Mouse (Mus musculus) spleen, postnatal 10 days (tissue): Measurements from ENCODE around the gene Gtf2h4.

Experiments
- DNase-seq, 2 experiments: peaks; one replicate each; pipeline ENCODE4 v3.0.0; 2021 to 2022; ENCODE audit warnings: low spot score in 2 of 2

The Gtf2h4 gene

GRCm38 (mm10) chr17:35697429-35697758 lies 23.9 kb upstream of the Gtf2h4 start:
- DNase-seq: no peak

GRCm38 (mm10) chr17:35696691-35697090 lies 23.2 kb upstream of the Gtf2h4 start:
- no peak for DNase-seq

GRCm38 (mm10) chr17:35695289-35695688 lies 21.8 kb upstream of the Gtf2h4 start:
- DNase-seq: peak in 1 of 2 experiments; percentile 59

GRCm38 (mm10) chr17:35693906-35694305 lies 20.4 kb upstream of the Gtf2h4 start:
- DNase-seq: no peak

- DNase-seq: no peak
Observed at GRCm38 (mm10) chr17:35692368-35692767, 18.8 kb upstream of the Gtf2h4 start.

GRCm38 (mm10) chr17:35691811-35692210 lies 18.3 kb upstream of the Gtf2h4 start:
- no peak for DNase-seq

GRCm38 (mm10) chr17:35689936-35690645 lies 16.6 kb upstream of the Gtf2h4 start:
- DNase-seq: no peak

GRCm38 (mm10) chr17:35688347-35689175 lies 15.0 kb upstream of the Gtf2h4 start:
- no peak for DNase-seq

GRCm38 (mm10) chr17:35685061-35685460 lies 11.5 kb upstream of the Gtf2h4 start:
- DNase-seq: no peak

- DNase-seq: no peak
Observed at GRCm38 (mm10) chr17:35681986-35682385, 8.4 kb upstream of the Gtf2h4 start.

GRCm38 (mm10) chr17:35680591-35680990 lies 7.1 kb upstream of the Gtf2h4 start:
- no peak for DNase-seq

- no peak for DNase-seq
Observed at GRCm38 (mm10) chr17:35672527-35672926, 1.0 kb downstream of the Gtf2h4 start.

- no peak for DNase-seq
Observed at GRCm38 (mm10) chr17:35671846-35672245, 1.7 kb downstream of the Gtf2h4 start.

GRCm38 (mm10) chr17:35669731-35670130 lies 3.8 kb downstream of the Gtf2h4 start:
- DNase-seq: no peak

GRCm38 (mm10) chr17:35667334-35668065 lies 6.0 kb downstream of the Gtf2h4 start, which contains the start of gene Vars2:
TSS of gene Vars2 (minus strand) at chr17:35667592.
- peak; percentile 98 for DNase-seq

GRCm38 (mm10) chr17:35666851-35667256 lies 6.7 kb downstream of the Gtf2h4 start:
- DNase-seq: peak in 1 of 2 experiments; percentile 46

- peak in 1 of 2 experiments; percentile 36 for DNase-seq
Observed at GRCm38 (mm10) chr17:35665957-35666515, 7.5 kb downstream of the Gtf2h4 start.

GRCm38 (mm10) chr17:35653086-35653485 lies 20.5 kb downstream of the Gtf2h4 start:
- no peak for DNase-seq

GRCm38 (mm10) chr17:35649429-35649828 lies 24.1 kb downstream of the Gtf2h4 start:
- no peak for DNase-seq

GRCm38 (mm10) chr17:35643609-35644236 lies 29.8 kb downstream of the Gtf2h4 start, which contains the start of gene Mucl3:
TSS of gene Mucl3 (minus strand) at chr17:35643695.
- no peak for DNase-seq

- DNase-seq: no peak
Observed at GRCm38 (mm10) chr17:35639352-35639751, 34.2 kb downstream of the Gtf2h4 start.
